Mouse (Mus musculus): ENCODE data around the gene Hivep3.

- TF ChIP-seq CTCF (IDR thresholded peaks at IDR 0.05; ENCODE audit: low read depth, low read length) (no peak), POLR2A (IDR thresholded peaks at IDR 0.05; ENCODE audit: extremely low read depth, insufficient read depth, low read length) (no peak)
These were observed 397.3 kb downstream of the Hivep3 start for GRCm38 (mm10) chr4:120130926-120131325.
